Mouse (Mus musculus) kidney, postnatal 0 days (tissue): ENCODE data around the gene Trpm7. TPM values are rescaled to one million over a fixed set of nuclear protein-coding genes. Genes with fewer than 3 reads are reported as not detected.
A peak's percentile ranks its signal among the peaks of the same experiment; 100 is the strongest.

Source experiments
- ATAC-seq: fragments of 200-750 bp; cut with Nextera tagmentation; replicated peaks from 2 replicates; pipeline ENCODE4 v1.8.0; 2017; ENCODE audit warnings: low read depth, moderate number of reproducible peaks, moderate TSS enrichment, moderate library complexity; ENCODE audit not compliant: low FRiP score
- DNase-seq: peaks from one replicate; pipeline ENCODE4 v3.0.0-alpha.2; 2016; ENCODE audit warnings: low spot score
- H3K27ac ChIP-seq: fragments of 300-500 bp; sonication (generic); 2 replicates; pipeline ENCODE4 v1.5.1; 2014; ENCODE audit warnings: mild to moderate bottlenecking
- H3K27me3 ChIP-seq: fragments of 300-500 bp; sonication (generic); 2 replicates; pipeline ENCODE4 v1.6.1; 2014; ENCODE audit warnings: low read length, mixed read lengths; ENCODE audit not compliant: insufficient read depth
- H3K36me3 ChIP-seq: fragments of 300-500 bp; sonication (generic); 2 replicates; pipeline ENCODE4 v1.6.1; 2014; ENCODE audit warnings: low read length, mixed read lengths; ENCODE audit not compliant: insufficient read depth
- H3K4me1 ChIP-seq: fragments of 300-500 bp; sonication (generic); replicated peaks from 2 replicates; pipeline ENCODE4 v1.6.1; 2014; ENCODE audit warnings: antibody characterized with exemption, low read length, mixed read lengths; ENCODE audit not compliant: insufficient read depth
- H3K4me2 ChIP-seq: fragments of 300-500 bp; sonication (generic); 2 replicates; pipeline ENCODE4 v1.6.1; 2014; ENCODE audit warnings: mild to moderate bottlenecking, low read length, moderate library complexity, mixed read lengths
- H3K4me3 ChIP-seq: fragments of 300-500 bp; sonication (generic); replicated peaks from 2 replicates; pipeline ENCODE4 v1.5.1; 2014; ENCODE audit warnings: low read depth, low read length
- H3K9ac ChIP-seq: fragments of 300-500 bp; sonication (generic); 2 replicates; pipeline ENCODE4 v1.6.1; 2014; ENCODE audit warnings: low read depth, low read length
- H3K9me3 ChIP-seq: fragments of 300-500 bp; sonication (generic); replicated peaks from 2 replicates; pipeline ENCODE4 v1.6.1; 2016; ENCODE audit warnings: low read length, inconsistent platforms, mixed read lengths
- CTCF ChIP-seq: IDR thresholded peaks from 2 replicates; pipeline ENCODE4 v1.5.1; 2016; ENCODE audit warnings: antibody characterized with exemption, low read depth, mild to moderate bottlenecking, moderate library complexity
- WGBS: fragments of 180-500 bp; shearing (Covaris S2); extraction: QIAGEN DNeasy Blood & Tissue Kit; methylation state at CpG from one replicate; pipeline ENCODE4 v1.1.7; 2014; 5-methylcytosine and 5-hydroxymethylcytosine counted together
- polyA plus RNA-seq: library from polyadenylated mRNA; unstranded; fragments of >200 nt; fragmentation: Nextera tagmentation; extraction: Ambion mirVana; gene quantifications from 2 replicates; pipeline ENCODE4 v1.2.1, GENCODE M21; 2015

The Trpm7 gene
- polyA plus RNA-seq, 1 experiment from 2014 or later, result 41.2 TPM

- H3K4me2 ChIP-seq, result no peak overlapping the region
- no peak overlapping the region for H3K9ac ChIP-seq
- DNase-seq, result no peak
- ATAC-seq, result no peak
- no peak overlapping the region for H3K4me3 ChIP-seq
- no peaks in the 10 kb centered on the region for H3K9me3 ChIP-seq
- H3K36me3 ChIP-seq, result no peaks in the 10 kb centered on the region
- H3K27ac ChIP-seq, result no peak overlapping the region
- TF ChIP-seq CTCF, result no peak
- no peaks in the 10 kb centered on the region for H3K27me3 ChIP-seq
- H3K4me1 ChIP-seq, result no peaks in the 10 kb centered on the region
- WGBS, result 88% methylated on average over 1 of the region's 1 CpGs
Observed at GRCm38 (mm10) chr2:126877991-126878390, 2.0 kb upstream of the Trpm7 start.

GRCm38 (mm10) chr2:126875516-126875835 is 554 bp downstream of the Trpm7 start:
- Histone ChIP-seq H3K4me2 (peak overlapping the region; percentile 62), H3K4me1 (no peaks in the 10 kb centered on the region), H3K27me3 (no peaks in the 10 kb centered on the region), H3K9ac (peak overlapping the region; percentile 86), H3K9me3 (no peaks in the 10 kb centered on the region), H3K4me3 (peak overlapping the region; percentile 70), H3K36me3 (no peaks in the 10 kb centered on the region), H3K27ac (peak overlapping the region; percentile 97)
- DNase-seq (peak; percentile 63), ATAC-seq (peak; percentile 25)
- WGBS, result under 1% methylated on average over 18 of the region's 18 CpGs
- no peak for TF ChIP-seq CTCF

GRCm38 (mm10) chr2:126874809-126875515 is 1.1 kb downstream of the Trpm7 start:
- peak; percentile 14 for DNase-seq

GRCm38 (mm10) chr2:126866301-126866700 is 9.7 kb downstream of the Trpm7 start:
- H3K9me3 ChIP-seq, result no peaks in the 10 kb centered on the region
- no peak overlapping the region for H3K9ac ChIP-seq
- peak; percentile 41 for DNase-seq
- no peak overlapping the region for H3K27ac ChIP-seq
- peak; percentile 78 for ATAC-seq
- WGBS, result 56% methylated on average over 1 of the region's 1 CpGs
- no peaks in the 10 kb centered on the region for H3K4me1 ChIP-seq
- no peak overlapping the region for H3K4me3 ChIP-seq
- H3K27me3 ChIP-seq, result no peaks in the 10 kb centered on the region
- H3K36me3 ChIP-seq, result no peaks in the 10 kb centered on the region
- no peak for TF ChIP-seq CTCF
- no peak overlapping the region for H3K4me2 ChIP-seq

More at GRCm38 (mm10) chr2:126874809-126875515, 1.1 kb downstream of the Trpm7 start:
- Histone ChIP-seq H3K9ac (peak overlapping the region; percentile 86), H3K27me3 (no peaks in the 10 kb centered on the region), H3K27ac (peak overlapping the region; percentile 97), H3K4me1 (no peaks in the 10 kb centered on the region), H3K4me3 (peak overlapping the region; percentile 70), H3K4me2 (peak overlapping the region; percentile 62), H3K36me3 (no peaks in the 10 kb centered on the region), H3K9me3 (no peaks in the 10 kb centered on the region)
- 24% methylated on average over 13 of the region's 13 CpGs for WGBS
- peak; percentile 37 for TF ChIP-seq CTCF
- no peak for ATAC-seq

- TF ChIP-seq CTCF, result no peak
- H3K4me2 ChIP-seq, result no peak overlapping the region
- no peak overlapping the region for H3K4me3 ChIP-seq
- no peak overlapping the region for H3K9ac ChIP-seq
- H3K9me3 ChIP-seq, result no peaks in the 10 kb centered on the region
- 52% methylated on average over 10 of the region's 10 CpGs for WGBS
- DNase-seq (peak; percentile 7), ATAC-seq (peak; percentile 54; the same call in 1 of the 2 replicates)
- H3K36me3 ChIP-seq, result no peaks in the 10 kb centered on the region
- no peaks in the 10 kb centered on the region for H3K27me3 ChIP-seq
- H3K4me1 ChIP-seq, result no peaks in the 10 kb centered on the region
- H3K27ac ChIP-seq, result no peak overlapping the region; the same call in 1 of the 2 replicates
Observed at GRCm38 (mm10) chr2:126865501-126866199, 10.4 kb downstream of the Trpm7 start.

- TF ChIP-seq CTCF, result no peak
- no peaks in the 10 kb centered on the region for H3K36me3 ChIP-seq
- H3K9ac ChIP-seq, result no peak overlapping the region
- H3K4me2 ChIP-seq, result no peak overlapping the region
- H3K9me3 ChIP-seq, result no peaks in the 10 kb centered on the region
- H3K4me3 ChIP-seq, result no peak overlapping the region
- DNase-seq (no peak), ATAC-seq (no peak)
- 93% methylated on average over 3 of the region's 3 CpGs for WGBS
- no peak overlapping the region for H3K27ac ChIP-seq
- H3K4me1 ChIP-seq, result no peaks in the 10 kb centered on the region
- H3K27me3 ChIP-seq, result no peaks in the 10 kb centered on the region
Observed at GRCm38 (mm10) chr2:126865026-126865425, 11.0 kb downstream of the Trpm7 start.
